Mouse (Mus musculus): ENCODE measurements around the gene Slirp.

Slirp gene

GRCm38 (mm10) chr12:87443700-87444122 lies at the start of gene Slirp, which contains the start of gene Alkbh1:
Slirp (plus strand) TSS chr12:87443896.
Alkbh1 (minus strand) TSS chr12:87444017.
- peak; percentile 82 for DNase-seq (ENCODE audit: low spot score)

GRCm38 (mm10) chr12:87394316-87394715 lies 49.4 kb upstream of the Slirp start:
- no peak for DNase-seq (ENCODE audit: low spot score)

DNA sequence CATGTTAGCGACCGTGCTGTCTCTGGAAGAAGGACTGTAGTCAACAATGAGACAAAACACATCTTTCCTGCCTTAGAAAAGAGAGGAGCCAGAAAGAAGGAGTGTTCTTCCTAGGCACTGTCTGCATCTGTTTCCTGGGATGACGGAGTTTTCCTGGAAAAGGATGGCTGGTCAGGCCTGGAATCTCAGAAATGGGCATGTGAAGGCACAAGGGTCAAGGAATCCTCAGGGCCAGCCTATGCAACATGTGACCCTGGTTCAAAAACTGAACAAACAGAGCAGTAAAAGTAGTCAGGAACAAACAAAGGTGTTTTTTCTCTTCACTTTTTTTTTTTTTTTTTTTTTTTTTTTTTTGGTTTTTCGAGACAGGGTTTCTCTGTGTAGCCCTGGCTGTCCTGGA lies 46.6 kb upstream of the Slirp start:
- no peak for DNase-seq (ENCODE audit: low spot score)

DNA sequence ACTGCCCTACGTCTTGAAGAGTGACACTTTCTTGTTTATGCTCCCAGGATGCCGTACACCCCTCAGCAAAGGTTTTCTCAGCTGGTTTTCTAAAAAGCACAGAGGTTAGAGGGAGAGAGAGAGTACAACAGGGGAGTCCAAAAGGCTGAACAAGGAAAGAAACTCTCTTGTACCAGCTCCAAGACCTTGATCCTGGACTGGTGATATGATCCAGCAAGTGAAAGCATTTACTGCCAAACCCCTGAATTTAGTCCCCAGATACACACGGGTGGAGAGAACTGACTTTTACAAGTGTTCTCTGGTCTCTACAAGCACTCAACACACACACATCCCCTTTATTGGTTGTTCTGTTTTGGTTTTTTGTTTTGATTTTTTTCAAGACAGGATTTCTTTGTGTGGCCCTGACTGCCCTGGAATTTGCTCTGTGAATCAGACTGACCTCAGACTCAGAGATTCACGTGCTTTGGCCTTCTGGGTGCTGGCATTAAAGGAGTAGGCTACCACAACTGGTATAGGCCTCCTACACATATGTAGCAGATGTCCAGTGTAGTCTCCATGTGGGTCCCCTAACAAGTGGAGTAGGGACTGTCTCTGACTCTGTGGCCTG lies 45.8 kb upstream of the Slirp start:
- DNase-seq (ENCODE audit: low spot score): no peak

DNA sequence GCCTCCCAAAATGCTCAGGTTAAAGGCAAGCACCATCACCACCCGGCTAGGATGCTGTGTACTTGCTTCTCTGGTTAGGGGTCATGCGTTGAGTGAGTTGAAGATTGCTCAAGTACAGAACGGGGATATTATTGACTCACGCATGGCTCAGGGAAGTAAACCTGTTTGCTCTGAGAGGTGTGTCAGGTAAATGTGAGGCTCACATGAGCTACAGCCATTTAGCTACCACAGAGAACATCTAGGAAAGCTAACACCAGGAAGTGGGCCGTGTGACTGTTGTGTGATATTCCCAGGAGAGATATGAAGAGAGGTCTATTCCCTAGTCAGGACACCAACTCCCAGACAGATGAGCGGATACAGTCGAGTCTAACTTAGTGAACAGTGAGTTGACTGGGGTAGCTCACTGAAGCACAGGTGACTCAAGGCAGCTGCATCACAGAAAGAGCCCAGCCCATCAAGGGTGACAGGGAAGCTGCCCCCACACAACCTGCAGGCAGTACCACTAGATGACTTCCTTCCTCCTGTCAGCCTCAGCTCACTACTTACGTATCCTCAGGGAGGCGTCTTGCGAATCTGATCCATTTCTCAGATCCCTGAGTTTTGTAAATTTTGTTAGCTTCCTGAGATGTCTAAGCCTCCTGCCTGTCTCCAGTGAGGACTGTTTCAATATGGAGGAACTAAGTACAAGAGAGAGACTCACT lies 44.4 kb upstream of the Slirp start:
- DNase-seq (ENCODE audit: low spot score): no peak

- DNase-seq (ENCODE audit: low spot score): no peak
These were observed 41.8 kb upstream of the Slirp start for GRCm38 (mm10) chr12:87401883-87402282.

DNA sequence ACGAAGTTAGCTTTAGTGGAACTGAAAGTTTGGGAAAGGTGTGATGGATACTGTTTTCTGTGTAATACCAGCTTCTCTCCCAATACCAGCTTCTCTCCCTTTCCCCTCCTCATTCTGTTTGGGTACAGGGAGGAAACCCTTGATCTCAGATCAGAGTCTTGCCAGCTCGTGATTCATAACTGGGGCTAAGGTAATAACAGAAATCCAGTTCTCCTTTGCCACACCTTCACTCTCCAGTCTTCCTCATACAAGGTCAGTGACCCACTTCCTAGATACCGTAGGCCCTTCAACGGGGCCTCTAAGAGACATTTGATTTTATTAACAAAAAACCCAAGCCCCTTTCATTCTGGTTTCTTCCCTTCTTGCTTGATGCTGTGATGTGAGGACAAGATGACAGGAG lies 38.5 kb upstream of the Slirp start:
- DNase-seq (ENCODE audit: low spot score): no peak

DNA sequence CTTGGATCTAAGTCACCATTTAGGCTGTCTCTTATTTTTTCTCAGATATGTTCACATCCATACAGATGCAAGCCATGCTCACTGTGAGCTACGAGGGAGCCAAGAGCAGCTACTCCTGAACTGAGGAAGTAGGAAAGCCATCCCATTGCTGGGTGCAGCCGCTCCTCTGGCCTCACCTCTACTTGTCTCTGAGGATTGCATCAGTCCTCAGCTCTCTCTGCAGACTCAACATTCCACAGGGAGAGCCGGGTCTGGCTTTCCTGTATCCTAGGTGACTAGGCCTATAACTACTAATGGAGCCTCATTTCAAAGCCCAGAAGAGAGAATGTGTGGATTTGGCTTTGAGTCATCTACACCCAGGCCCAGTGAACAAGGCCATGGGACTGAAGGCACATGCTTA lies 38.0 kb upstream of the Slirp start:
- DNase-seq (ENCODE audit: low spot score): no peak

GRCm38 (mm10) chr12:87407869-87408605 lies 35.7 kb upstream of the Slirp start:
- no peak for DNase-seq (ENCODE audit: low spot score)

GRCm38 (mm10) chr12:87409123-87409522 lies 34.6 kb upstream of the Slirp start:
- DNase-seq (ENCODE audit: low spot score): no peak

DNA sequence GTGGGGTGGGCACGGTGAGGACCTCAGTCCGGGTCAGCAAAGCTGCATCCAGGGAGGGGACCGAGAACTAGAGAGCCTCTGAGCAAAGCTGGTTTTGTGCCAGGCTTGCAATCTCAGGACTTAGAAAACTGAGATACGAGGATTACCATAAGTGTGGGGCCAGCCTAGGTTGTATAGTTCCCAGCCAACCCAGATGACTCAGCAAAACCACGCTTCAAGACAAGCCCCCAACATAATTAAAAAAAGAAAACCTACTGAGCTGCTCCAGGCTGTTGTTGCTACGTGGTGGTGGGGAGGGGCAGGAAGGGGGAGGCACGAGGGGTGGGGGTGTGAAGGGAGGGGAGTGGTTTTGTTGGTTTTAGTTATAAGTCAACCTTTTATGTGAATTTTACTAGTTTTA lies 32.7 kb upstream of the Slirp start:
- DNase-seq (ENCODE audit: low spot score): no peak

DNA sequence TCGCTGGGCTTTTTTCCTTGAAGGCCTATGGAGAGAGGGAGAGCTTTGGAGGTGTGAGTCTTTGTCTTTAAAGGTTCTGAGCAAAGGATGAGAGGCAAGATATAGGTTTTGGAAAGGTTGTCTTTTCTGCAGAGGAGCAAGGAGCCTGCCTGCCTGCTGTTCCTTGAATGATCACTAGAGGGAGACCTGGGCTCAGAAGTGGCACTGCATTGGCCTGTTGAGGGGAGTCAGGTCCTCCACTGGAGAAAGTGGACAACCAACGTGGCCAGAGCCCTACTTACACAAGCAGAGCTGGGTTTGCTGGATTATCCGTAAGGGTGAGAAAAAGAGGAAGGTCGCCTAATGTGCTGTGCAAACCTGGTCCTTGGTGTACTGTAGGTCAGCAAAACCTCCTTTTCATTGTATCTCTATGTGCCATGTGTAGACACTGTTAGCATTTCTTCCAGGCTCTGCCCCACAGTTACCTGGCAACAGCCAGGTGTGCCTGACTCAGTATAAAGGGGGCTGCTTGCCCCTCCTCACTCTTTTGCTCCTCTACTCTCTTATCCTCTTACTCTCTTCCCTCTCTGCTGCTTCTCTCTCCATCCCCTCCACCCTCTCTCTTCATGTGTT lies 30.4 kb upstream of the Slirp start:
- DNase-seq (ENCODE audit: low spot score): peak; percentile 41

GRCm38 (mm10) chr12:87415358-87415757 lies 28.3 kb upstream of the Slirp start:
- no peak for DNase-seq (ENCODE audit: low spot score)

DNA sequence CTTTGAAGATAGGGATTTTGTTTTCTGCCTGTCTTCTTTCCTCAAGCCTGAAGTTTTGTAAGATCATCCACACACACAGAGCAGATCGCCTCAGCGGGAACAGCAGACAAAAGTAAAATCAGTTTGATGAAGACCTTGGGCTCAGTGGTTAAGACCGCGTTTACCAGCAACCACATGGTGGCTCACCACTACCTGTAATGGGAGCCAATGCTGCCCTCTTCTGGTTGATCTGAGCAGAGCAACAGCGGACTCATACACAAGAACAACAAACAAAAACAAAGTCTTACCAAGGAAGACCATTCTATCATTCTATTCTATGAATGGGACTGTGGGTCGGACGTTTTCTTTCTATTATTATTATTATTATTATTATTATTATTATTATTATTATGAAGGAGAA lies 27.0 kb upstream of the Slirp start:
- no peak for DNase-seq (ENCODE audit: low spot score)

DNA sequence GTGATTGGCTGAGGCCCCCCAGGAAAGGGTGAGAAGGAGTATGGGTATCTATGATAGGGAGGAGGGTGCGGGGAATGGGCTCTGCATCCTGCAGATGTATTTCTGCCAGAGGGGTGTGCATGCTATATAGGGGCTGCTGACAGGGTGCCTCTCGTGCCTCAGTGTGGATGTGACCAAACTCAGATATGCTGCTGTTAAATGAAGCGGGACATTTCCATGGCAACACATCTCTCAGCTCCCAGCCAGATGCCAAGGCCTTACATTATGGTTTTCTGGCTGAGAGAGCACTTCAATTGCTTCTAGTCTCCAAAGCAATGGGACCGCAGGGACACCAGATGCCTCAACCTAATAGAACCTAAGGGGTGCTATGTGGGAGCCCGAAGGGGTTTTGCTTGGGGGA lies 24.8 kb upstream of the Slirp start:
- no peak for DNase-seq (ENCODE audit: low spot score)

- no peak for DNase-seq (ENCODE audit: low spot score)
These were observed 23.7 kb upstream of the Slirp start for GRCm38 (mm10) chr12:87419974-87420485.

DNA sequence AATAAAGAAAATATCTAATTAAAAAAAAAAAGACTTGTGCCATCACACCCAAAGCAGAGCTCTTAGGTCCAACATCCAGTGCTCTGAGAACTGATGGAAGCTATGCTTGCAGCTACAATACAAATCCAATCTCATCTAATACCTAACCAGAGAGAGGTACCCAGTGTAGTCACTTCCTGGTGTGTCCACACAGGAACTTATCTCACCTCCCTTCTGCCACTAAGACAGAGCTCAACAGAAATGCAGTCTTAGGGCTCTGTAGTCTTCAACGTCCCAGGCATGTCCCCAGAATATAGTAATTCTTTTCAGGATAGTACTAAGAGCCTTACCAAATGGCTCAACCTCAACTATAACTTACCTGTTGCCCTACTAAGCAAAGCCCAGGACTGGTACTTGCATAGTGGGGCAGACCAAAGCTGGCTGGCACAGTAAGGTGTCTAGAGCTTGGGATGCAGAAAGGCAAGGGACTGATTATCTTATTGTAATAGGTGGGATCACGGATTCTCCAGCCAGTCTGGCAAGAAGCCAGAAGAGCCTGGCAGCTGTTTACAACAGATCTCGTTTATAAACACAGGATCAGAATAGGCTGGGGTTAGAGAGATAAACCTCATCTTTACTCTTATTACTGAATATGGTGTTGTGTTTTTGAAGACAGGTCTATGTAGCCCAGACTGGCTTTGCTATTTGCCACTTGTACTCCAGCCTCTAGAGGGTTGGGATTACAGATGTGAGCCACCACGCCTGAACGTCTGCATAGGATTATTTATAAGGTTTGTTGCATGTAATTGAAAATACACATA lies 21.8 kb upstream of the Slirp start:
- DNase-seq (ENCODE audit: low spot score): no peak

GRCm38 (mm10) chr12:87423700-87424099 lies 20.0 kb upstream of the Slirp start:
- DNase-seq (ENCODE audit: low spot score): no peak

GRCm38 (mm10) chr12:87424516-87424915 lies 19.2 kb upstream of the Slirp start:
- DNase-seq (ENCODE audit: low spot score): no peak

GRCm38 (mm10) chr12:87426354-87427031 lies 17.2 kb upstream of the Slirp start:
- DNase-seq (ENCODE audit: low spot score): no peak

GRCm38 (mm10) chr12:87428295-87428694 lies 15.4 kb upstream of the Slirp start:
- DNase-seq (ENCODE audit: low spot score): no peak

All from left cerebral cortex, adult 11 months (tissue).